Mouse (Mus musculus): ENCODE measurements around the gene Defb7. TPM values are rescaled to one million over a fixed set of nuclear protein-coding genes. Genes with fewer than 3 reads are reported as not detected.

The Defb7 gene
- polyA plus RNA-seq (2015; fragmentation: Nextera tagmentation; extraction: Ambion mirVana), result not detected in 2 replicates

DNA sequence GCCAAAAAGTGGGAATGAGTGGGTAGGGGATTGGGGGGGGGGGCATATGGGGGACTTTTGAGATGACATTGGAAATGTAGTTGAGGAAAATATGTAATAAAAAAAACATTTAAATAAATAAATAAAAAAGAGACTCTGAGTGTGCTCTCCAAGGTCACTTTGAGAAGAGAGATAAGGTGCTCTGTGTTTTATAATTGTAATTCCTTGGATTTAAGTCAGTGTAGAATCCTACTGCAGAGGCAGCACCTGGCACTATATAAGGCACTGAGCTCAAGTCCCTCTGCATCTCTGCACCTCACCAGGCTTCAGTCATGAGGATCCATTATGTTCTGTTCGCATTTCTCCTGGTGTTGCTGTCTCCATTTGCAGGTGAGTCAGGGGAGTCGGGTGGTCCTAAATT is at the start of gene Defb7:
Gene Defb7, plus strand, starts transcription at position 301 of the 400 bp plus-strand sequence.

Small RNA genes within 50 kb of the gene (microRNA-seq; reads per million reads assigned to microRNA genes)
- gene Gm27288 (0 reads per million in 2 experiments), gene Gm27852 (0 reads per million in 2 experiments)

Other genes with a start within 250 kb of the Defb7 start
- not detected in 2 replicates for gene Defb5, start 247.5 kb upstream of the Defb7 start, polyA plus RNA-seq (2015; fragmentation: Nextera tagmentation; extraction: Ambion mirVana)
- not detected in 2 replicates for gene Defb3, start 201.7 kb upstream of the Defb7 start, polyA plus RNA-seq (2015; fragmentation: Nextera tagmentation; extraction: Ambion mirVana)
- gene Defb8, start 47.5 kb upstream of the Defb7 start, polyA plus RNA-seq (2015; fragmentation: Nextera tagmentation; extraction: Ambion mirVana), result not detected in 2 replicates
- not detected in 2 replicates for gene 4930467E23Rik, start 234.5 kb downstream of the Defb7 start, polyA plus RNA-seq (2015; fragmentation: Nextera tagmentation; extraction: Ambion mirVana)